Mouse (Mus musculus) left cerebral cortex, postnatal 4 days (tissue): ENCODE data around the gene Cep135. TPM values are rescaled to one million over a fixed set of nuclear protein-coding genes. Genes with fewer than 3 reads are reported as not detected.

Source experiments
- DNase-seq: peaks from one replicate; pipeline ENCODE4 v3.0.0-alpha.2; 2022
- intact Hi-C: fragments of 180-260 bp; cut with DNase I; formaldehyde crosslinking; loops from one replicate; pipeline ENCODE4 v1.15.1; 2025
- total RNA-seq, 2 experiments: library from RNA; stranded (reverse); gene quantifications; 2 replicates each; pipeline ENCODE4 v1.2.3; 2021

The Cep135 gene
- total RNA-seq: 1 to 10 TPM; 8.9 to 10.0 TPM

DNA sequence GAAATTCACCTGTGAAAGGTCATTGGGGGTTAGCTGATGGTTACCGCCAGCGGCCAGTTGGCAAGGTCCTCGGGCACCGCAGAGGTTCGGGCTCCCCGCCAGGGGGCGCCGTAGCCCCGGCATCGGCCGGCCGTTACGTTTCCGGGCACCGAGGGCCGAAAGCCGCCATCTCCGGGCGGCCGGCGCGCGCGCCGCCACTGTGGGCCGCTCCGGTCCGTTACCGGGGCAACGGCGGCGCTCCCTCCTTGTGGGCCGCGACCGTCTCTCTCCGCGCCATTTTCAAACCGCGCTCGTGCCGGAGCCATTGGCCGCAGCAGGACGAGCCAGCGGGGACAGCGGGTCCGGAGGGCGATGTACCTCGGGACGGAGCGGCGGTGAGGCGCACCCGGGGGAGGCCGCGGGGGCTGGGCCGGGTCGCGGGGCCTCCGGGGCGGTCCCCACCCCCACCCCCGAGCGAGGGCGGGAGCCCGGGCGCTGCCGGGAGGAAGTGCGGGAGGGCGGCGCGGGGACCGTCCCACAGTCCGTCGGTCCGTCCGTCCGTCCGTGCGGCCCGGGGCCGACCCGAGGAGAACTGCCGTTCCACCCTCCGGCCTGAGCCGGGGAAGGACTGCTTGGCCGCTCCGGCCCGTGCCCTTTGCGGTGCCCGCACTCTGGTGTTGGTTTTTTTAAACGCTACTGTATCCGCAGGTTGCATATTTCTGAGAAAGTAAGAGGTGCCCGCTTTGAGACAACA lies at the start of gene Cep135:
Gene Cep135, plus strand, starts transcription at position 148 of the 733 bp plus-strand sequence.
- intact Hi-C loops: loop anchor here (5.0 kb wide), 1 partner anchor 254 kb away; no protein-coding TSS in a partner anchor
- peak; percentile 94 for DNase-seq

- intact Hi-C loops: loop anchor here (10.0 kb wide), 1 partner anchor 295 kb away; no protein-coding TSS in a partner anchor
These were observed 48.3 kb upstream of the Cep135 start for GRCm38 (mm10) chr5:76540181-76540580.

GRCm38 (mm10) chr5:76540842-76541241 lies 47.7 kb upstream of the Cep135 start:
- intact Hi-C loops: loop anchor here (10.0 kb wide), 1 partner anchor 296 kb away; no protein-coding TSS in a partner anchor
- no peak for DNase-seq

More at GRCm38 (mm10) chr5:76540181-76540580, 48.3 kb upstream of the Cep135 start:
- no peak for DNase-seq

DNA sequence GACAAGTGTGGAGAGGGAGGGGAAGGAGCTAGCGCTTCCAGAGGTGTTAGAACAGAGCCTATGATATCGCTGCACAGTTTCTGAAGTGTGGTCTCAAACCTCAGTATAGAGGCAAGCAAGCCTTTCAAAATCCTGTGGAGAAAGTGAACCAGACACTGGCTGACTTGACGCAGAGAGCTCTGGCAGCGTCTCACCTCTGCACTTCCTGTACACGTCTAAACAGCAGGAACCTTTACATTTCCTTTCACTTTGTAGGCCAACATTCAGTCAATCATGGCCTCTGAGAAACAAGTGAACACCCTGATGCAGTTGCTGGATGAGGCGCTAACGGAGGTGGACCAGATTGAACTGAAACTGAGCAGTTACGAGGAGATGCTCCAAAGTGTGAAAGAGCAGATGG lies 45.3 kb upstream of the Cep135 start:
- intact Hi-C loops: loop anchor here (10.0 kb wide), 1 partner anchor 298 kb away; no protein-coding TSS in a partner anchor
- no peak for DNase-seq

- intact Hi-C loops: no loop called here
- DNase-seq: no peak
These were observed 38.1 kb upstream of the Cep135 start for GRCm38 (mm10) chr5:76550426-76550825.

- peak; percentile 69 for DNase-seq
- intact Hi-C loops: no loop called here
These were observed 23.2 kb upstream of the Cep135 start for GRCm38 (mm10) chr5:76565321-76565720.

GRCm38 (mm10) chr5:76574251-76574650 lies 14.2 kb upstream of the Cep135 start:
- intact Hi-C loops: no loop called here
- DNase-seq: no peak

DNA sequence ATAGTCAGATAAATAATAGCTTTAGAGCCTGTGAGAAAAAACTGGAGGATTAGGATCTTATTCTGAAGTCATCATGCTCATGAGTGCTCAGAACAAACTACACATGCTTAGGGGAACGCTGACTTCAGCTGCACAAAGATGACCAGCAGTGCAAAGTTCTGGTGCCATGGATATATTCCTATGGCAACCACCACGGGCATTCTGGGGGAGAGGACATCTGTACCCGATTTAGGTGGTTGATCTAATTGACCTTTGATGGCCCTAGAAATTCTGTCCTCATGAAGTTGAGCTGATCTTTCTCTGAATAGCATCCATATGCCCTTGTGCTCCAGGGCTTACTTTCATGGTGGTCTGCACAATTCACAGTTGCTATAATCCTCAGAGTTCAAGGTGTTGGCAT lies 11.5 kb upstream of the Cep135 start:
- intact Hi-C loops: no loop called here
- no peak for DNase-seq

DNA sequence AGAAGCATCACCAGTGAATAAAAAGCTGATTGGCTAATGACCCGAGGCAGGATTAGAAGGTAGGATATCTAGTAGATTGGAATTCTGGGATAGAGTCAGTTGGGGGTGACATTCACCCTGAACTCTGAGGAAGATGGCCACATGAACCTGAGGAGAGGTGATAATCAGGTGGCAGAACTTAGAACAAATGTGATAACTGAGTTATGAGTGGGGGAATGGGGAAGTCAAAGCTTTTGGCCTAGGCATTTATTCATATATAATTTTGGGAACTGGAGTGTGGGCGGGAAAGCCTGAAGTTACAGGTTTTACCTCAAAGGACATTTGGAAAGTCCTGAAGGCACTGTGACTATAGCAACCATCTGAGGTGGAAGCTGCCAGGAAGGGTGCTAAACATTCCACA lies 3.1 kb upstream of the Cep135 start:
- intact Hi-C loops: loop anchor here (5.0 kb wide), 1 partner anchor 257 kb away; no protein-coding TSS in a partner anchor

GRCm38 (mm10) chr5:76589311-76589710 lies 813 bp downstream of the Cep135 start:
- intact Hi-C loops: loop anchor here (5.0 kb wide), 1 partner anchor 253 kb away; no protein-coding TSS in a partner anchor
- DNase-seq: no peak

More for the DNA sequence above, 3.1 kb upstream of the Cep135 start:
- DNase-seq: no peak

GRCm38 (mm10) chr5:76590009-76590408 lies 1.5 kb downstream of the Cep135 start:
- no peak for DNase-seq
- intact Hi-C loops: no loop called here

DNA sequence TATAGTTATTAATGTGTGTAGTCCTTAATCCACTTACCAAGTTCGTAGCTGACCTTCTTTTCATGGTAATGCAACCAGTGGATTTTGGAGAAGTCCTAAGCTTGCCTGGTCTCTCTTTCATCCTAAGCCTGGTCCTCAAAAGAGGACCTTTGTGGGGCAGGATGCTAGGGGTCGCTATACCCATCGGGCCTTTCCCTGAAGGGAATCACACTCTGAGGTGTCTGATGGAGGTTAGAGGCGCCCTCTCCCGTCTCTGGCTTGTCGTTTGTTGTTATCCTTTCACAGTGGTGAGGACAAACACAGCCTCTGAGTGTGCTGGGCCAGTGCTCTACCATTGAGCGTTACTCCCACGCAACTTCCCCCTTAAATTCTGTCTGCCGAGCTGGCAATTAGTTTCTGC lies 3.4 kb downstream of the Cep135 start:
- no peak for DNase-seq
- intact Hi-C loops: no loop called here

GRCm38 (mm10) chr5:76609702-76610370 lies 21.3 kb downstream of the Cep135 start:
- DNase-seq: no peak
- intact Hi-C loops: no loop called here

GRCm38 (mm10) chr5:76612867-76613499 lies 24.5 kb downstream of the Cep135 start:
- intact Hi-C loops: no loop called here
- DNase-seq: no peak

GRCm38 (mm10) chr5:76615276-76615675 lies 26.8 kb downstream of the Cep135 start:
- intact Hi-C loops: no loop called here
- DNase-seq: no peak

DNA sequence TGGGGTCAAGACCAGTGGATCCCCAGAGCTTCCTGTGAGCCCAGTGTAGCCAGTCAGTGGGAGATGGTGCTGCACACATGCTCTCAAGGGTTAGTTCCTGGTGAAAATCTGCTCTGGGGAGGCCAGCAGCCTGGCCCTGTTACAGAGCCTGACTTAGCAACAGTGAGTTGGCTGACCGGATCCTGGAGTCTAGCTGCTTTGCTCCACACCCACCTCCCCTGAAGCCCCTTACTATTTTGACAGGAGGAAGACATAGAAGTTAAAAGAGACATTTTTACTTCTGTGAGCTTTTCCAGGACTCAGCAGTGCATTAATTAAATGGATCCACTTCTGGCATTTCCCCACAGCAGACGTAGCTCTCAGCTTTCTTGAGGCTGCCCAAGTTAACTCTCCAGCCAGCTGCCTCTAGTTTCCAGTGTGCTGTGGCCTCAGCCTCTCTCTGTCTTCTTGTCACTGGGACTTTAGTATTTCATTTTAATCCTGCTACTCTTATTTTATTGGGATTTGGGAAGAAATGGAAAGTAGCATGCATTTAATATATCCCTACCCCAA lies 27.8 kb downstream of the Cep135 start:
- DNase-seq: no peak
- intact Hi-C loops: no loop called here

GRCm38 (mm10) chr5:76618750-76619149 lies 30.3 kb downstream of the Cep135 start:
- DNase-seq: peak; percentile 43
- intact Hi-C loops: no loop called here

DNA sequence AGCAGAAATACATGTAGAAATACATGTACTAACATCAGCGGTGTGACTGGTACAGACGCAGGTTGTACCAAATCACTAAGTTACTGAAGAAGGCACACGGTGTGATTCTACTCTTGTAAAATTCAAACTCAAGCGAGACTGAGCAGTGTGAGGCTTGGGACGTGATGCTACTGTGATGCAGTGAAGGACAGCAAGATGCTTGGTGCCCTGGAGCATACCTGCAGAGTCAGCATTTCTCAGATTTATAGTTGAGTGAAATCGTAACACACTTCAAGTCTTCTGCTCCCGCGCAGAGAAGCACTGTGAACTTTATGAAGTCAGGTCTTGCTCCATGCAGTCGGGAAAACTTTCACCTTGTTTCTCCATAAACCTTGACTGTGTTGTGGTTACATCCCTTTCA lies 35.3 kb downstream of the Cep135 start:
- DNase-seq: no peak
- intact Hi-C loops: no loop called here

GRCm38 (mm10) chr5:76627770-76628169 lies 39.3 kb downstream of the Cep135 start:
- intact Hi-C loops: no loop called here
- DNase-seq: no peak

DNA sequence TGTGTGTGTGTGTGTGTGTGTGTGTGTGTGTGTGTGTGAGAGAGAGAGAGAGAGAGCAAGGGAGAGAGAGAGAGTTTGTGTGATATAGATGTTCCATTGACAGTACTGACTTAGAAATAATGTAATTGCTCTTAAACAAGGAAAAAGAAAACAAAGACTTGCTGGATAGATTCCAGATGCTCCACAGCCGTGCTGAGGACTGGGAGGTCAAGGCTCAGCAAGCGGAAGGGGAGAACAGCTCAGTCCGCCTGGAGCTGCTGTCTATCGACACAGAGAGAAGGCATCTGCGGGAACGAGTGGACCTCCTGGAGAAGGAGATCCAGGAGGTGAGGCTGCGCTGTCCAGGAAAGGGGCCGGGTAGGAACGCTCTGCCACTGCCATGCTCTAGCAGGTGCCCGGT lies 45.5 kb downstream of the Cep135 start:
- intact Hi-C loops: no loop called here

GRCm38 (mm10) chr5:76635592-76635991 lies 47.1 kb downstream of the Cep135 start:
- DNase-seq: no peak
- intact Hi-C loops: no loop called here

More for the DNA sequence above, 45.5 kb downstream of the Cep135 start:
- no peak for DNase-seq
